Mouse (Mus musculus) bone marrow macrophage, adult 2 months (primary cell): ENCODE results near the gene Gm20388. TPM values are rescaled to one million over a fixed set of nuclear protein-coding genes. Genes with fewer than 3 reads are reported as not detected.

Experiments used
- H3K27ac ChIP-seq: 2 replicates; pipeline ENCODE4 v1.5.1; 2012; ENCODE audit warnings: low read depth, low read length; ENCODE audit not compliant: insufficient read depth
- H3K4me1 ChIP-seq: 2 replicates; pipeline ENCODE4 v1.6.1; 2012; ENCODE audit warnings: low read length; ENCODE audit not compliant: control insufficient read depth, insufficient read depth
- H3K4me3 ChIP-seq: 2 replicates; pipeline ENCODE4 v1.5.1; 2012; ENCODE audit warnings: mild to moderate bottlenecking, low read length, moderate library complexity; ENCODE audit not compliant: insufficient read depth
- CTCF ChIP-seq: IDR thresholded peaks from 2 replicates; pipeline ENCODE4 v1.5.1; 2012; ENCODE audit warnings: low read depth, mild to moderate bottlenecking, low read length, moderate library complexity
- POLR2A ChIP-seq: IDR thresholded peaks from 2 replicates; pipeline ENCODE4 v1.6.1; 2012; ENCODE audit warnings: mild to moderate bottlenecking, low read depth, low read length, borderline replicate concordance
- polyA plus RNA-seq: library from polyadenylated mRNA; stranded (reverse); fragments of >200 nt; gene quantifications from 2 replicates; pipeline ENCODE4 v1.2.4, GENCODE M21; 2012; ENCODE audit not compliant: missing spikeins, insufficient read depth, insufficient read length

The Gm20388 gene
- polyA plus RNA-seq, 1 experiment = 32.7 TPM

DNA sequence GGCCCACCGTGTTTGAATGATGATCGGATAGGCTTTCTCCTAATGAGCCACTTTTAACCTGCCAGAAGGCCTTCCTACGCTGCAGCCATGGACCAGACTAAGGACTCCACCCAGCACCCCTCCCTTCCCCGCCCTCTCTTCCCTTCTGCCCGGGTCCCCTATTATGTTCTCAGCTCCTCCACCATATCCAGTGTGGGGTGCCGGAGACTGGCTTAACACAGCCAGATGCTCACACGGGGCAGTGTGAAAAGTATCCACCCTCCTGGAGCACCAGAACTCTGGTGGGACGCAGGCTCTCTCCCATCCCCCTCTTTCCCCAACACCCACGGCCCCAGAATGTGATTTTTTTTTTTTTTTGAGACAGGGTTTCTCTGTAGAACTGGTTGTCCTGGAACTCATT, 2662.9 kb downstream of the Gm20388 start:
- TF ChIP-seq CTCF (no peak), POLR2A (no peak)
- Histone ChIP-seq H3K27ac (no peak overlapping the region), H3K4me1 (peaks cover 18% of the 10 kb centered on the region), H3K4me3 (no peak overlapping the region)

DNA sequence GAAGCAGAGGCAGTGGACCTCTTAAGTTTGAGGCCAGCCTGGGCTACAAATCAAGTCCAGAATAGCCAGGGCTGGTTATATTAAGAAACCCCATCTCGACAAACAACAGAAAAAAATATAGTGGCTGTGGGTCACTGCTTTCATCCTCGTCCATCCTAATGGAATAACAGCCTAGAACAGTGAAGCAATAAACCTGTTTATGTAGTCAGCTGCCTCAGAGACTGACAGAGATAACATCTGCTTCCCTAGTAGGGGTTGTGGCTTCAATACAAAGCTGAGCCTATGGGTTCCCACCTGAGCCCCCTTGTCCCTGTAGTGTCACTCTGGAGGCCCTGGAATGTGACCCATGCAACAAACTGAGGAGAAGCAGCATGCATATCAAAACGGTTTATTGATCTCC, 2663.6 kb downstream of the Gm20388 start:
- Histone ChIP-seq H3K27ac (no peak overlapping the region), H3K4me3 (no peak overlapping the region), H3K4me1 (peaks cover 16% of the 10 kb centered on the region)
- TF ChIP-seq POLR2A (no peak), CTCF (no peak)

DNA sequence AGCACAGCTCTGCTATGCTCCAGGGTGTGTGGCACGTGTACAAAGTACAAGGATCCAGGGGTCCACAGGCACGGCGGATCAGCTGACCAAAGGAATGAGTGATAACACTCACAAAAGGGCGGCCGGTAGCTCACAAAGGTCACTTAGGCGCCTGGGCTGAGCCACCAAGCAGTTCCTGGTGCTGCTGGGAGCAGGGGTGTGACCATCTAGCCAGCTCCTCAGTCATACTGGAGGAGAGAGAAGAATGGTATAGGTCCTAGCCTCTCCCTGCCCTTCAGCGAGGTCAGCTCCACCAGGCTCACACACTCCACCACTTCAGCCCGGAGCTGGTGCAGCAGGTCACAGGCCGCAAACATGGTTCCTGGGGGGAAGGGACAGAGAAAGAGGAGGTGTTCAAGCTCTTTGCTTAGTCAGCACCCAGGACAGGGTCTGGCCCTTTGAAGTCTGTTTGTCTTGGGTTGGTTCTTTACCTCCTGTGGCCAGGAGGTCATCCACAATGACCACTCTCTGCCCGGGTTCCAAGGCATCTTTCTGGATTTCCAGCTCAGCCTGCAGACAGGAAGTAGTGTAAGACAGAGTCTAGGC, 2664.1 kb downstream of the Gm20388 start:
- peak overlapping the region; percentile 73 for H3K4me3 ChIP-seq
- peak overlapping the region; percentile 67 for H3K27ac ChIP-seq
- no peak for TF ChIP-seq POLR2A
- no peak for TF ChIP-seq CTCF
- H3K4me1 ChIP-seq = peaks cover 12% of the 10 kb centered on the region

GRCm38 (mm10) chr8:122575286-122575685, 2664.6 kb downstream of the Gm20388 start:
- peak overlapping the region; percentile 67 for H3K27ac ChIP-seq
- H3K4me3 ChIP-seq = peak overlapping the region; percentile 73
- peaks cover 12% of the 10 kb centered on the region for H3K4me1 ChIP-seq
- TF ChIP-seq CTCF = no peak
- no peak for TF ChIP-seq POLR2A

- H3K27ac ChIP-seq = peak overlapping the region; percentile 67
- peaks cover 12% of the 10 kb centered on the region for H3K4me1 ChIP-seq
- peak overlapping the region; percentile 73 for H3K4me3 ChIP-seq
- TF ChIP-seq CTCF (no peak), POLR2A (no peak)
Measured at GRCm38 (mm10) chr8:122575735-122576647, 2665.3 kb downstream of the Gm20388 start.

GRCm38 (mm10) chr8:122576648-122577022, 2666.0 kb downstream of the Gm20388 start, which contains the start of gene Aprt:
Gene Aprt, minus strand, starts transcription at chr8:122576909.
- Histone ChIP-seq H3K27ac (peak within 1 kb of the TSS; percentile 67), H3K4me1 (peaks cover 12% of the 10 kb centered on the region)
- TF ChIP-seq POLR2A = no peak
- no peak for TF ChIP-seq CTCF

GRCm38 (mm10) chr8:122577116-122577515, 2666.5 kb downstream of the Gm20388 start:
- TF ChIP-seq POLR2A (no peak), CTCF (no peak)
- Histone ChIP-seq H3K4me3 (peak overlapping the region; percentile 73; the same call in 1 of the 2 replicates), H3K27ac (no peak overlapping the region), H3K4me1 (peaks cover 12% of the 10 kb centered on the region)

More at GRCm38 (mm10) chr8:122576648-122577022, 2666.0 kb downstream of the Gm20388 start, which contains the start of gene Aprt:
- peak within 1 kb of the TSS; percentile 73 for H3K4me3 ChIP-seq

DNA sequence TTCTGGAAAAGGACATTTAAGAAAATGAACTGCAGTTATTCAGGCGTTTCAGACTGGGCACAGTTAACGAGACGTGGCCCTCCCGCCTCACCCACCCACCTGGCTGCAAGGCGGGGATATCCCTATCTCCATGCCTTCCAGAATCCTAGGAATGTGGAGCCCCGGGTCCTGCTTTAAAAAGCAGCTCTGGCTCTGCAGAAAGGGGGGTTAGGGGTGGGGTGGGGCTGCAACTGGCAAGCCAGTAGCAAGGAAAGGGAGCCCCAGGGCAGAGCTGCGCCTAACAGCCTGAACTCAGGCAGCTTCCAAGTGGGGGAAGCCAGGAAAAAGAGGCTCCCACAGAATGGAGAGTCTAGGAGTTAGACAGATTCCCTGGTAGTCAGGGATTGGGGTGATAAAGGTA, 2668.6 kb downstream of the Gm20388 start:
- TF ChIP-seq POLR2A = no peak
- TF ChIP-seq CTCF = no peak
- no peak overlapping the region for H3K27ac ChIP-seq
- H3K4me3 ChIP-seq = no peak overlapping the region
- H3K4me1 ChIP-seq = peaks cover 23% of the 10 kb centered on the region

DNA sequence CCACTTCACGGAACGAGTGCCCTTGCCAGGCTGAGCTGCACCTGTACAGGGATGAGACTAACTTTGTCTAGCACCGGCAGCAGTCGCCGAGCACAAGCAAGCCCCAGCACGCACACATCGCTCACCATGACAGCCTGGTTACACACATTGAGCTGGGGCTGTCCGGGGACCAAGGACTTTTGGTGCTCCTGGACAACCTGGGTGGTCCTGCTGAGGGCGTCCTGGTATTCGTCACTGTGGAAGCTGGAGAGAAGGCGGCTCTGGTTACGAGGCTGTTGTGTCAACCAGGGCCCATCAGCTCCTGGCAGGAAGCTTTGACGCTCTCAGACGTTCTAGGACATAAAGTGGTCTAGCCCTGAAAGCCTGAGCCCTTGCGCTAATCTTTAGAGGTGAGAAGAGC, 2670.3 kb downstream of the Gm20388 start:
- H3K27ac ChIP-seq = no peak overlapping the region
- TF ChIP-seq CTCF = no peak
- no peak for TF ChIP-seq POLR2A
- no peak overlapping the region for H3K4me3 ChIP-seq
- H3K4me1 ChIP-seq = peaks cover 31% of the 10 kb centered on the region

DNA sequence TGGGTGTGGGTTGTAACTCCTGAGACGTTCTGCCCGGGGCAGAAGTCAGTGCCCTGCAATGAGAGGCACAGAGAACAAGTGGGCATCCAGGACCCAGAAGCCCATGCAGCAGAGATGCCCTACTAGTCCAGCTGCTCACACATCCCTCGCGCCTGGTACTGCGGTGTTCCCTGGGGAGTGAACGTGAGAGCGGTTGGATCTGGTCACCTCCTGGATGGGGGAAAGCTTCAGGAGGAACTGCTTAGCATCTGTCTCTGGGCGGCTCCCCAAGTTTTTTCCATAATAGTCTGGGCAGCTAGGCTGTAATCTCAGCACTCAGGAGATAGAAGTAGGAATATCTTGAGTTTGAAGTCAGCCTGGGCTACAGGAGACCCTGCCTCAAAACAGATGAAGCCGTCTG, 2674.3 kb downstream of the Gm20388 start:
- no peak overlapping the region for H3K4me3 ChIP-seq
- H3K4me1 ChIP-seq = peaks cover 35% of the 10 kb centered on the region
- TF ChIP-seq POLR2A = no peak
- TF ChIP-seq CTCF = no peak
- H3K27ac ChIP-seq = peak overlapping the region; percentile 79
